Mouse (Mus musculus): Measurements from ENCODE around the gene Serpina3g.

Gene Serpina3g

GRCm38 (mm10) chr12:104279056-104279435, 43.0 kb downstream of the Serpina3g start:
- no peak for DNase-seq (ENCODE audit: low read depth, low spot score)

DNA sequence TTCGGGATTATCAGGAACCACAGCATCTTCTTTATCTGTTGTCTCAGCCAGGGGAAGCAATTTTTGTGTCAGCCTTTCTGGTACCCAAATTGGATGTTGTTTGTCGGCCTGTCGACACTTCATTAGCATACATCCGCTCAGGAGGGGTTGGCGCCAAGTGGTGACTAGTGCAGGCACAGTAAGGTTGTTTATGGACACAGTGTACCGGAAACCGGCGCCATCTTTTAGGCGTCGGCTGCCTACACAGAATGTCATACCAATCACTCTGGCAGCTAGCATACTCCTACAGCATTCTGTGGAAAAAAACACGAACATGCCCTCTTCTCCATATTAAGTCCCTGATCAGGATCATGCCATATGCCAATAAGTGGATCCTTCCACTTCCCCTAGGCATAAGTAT, 47.3 kb downstream of the Serpina3g start:
- no peak for DNase-seq (ENCODE audit: low read depth, low spot score)

DNA sequence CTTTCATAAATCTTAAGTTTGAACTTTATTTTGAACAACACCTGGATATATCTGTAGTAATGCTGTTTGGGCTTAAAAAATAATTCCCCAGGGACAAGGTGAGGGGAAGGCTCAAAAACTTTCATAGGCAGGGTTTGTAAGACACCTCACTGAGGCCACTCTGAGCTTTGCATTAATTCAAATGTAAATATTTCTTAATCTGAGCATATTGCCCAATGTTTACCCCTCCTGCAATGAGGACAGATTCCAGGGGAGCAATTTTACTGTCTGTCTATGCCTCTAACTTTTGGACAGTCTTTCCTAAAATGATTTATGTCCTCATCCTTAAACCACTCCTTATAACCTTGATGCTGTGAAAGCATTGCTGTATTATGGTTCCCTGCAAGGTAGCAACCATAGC, 52.3 kb downstream of the Serpina3g start:
- no peak for DNase-seq (ENCODE audit: low read depth, low spot score)

- no peak for DNase-seq (ENCODE audit: low read depth, low spot score)
Observed at GRCm38 (mm10) chr12:104289872-104290271, 53.8 kb downstream of the Serpina3g start.
